Mouse (Mus musculus) limb, embryonic 14.5 days (tissue): ENCODE data around the gene Rtl5. TPM values are rescaled to one million over a fixed set of nuclear protein-coding genes. Genes with fewer than 3 reads are reported as not detected.
"Not testable (repeated sequence)": the region's sequence is repeated elsewhere in the genome, so short reads cannot be mapped to it uniquely, and the experiment has no call there.

Experiments used
- ATAC-seq: fragments of 200-750 bp; cut with Nextera tagmentation; 2 replicates; pipeline ENCODE4 v1.8.0; 2017; ENCODE audit warnings: low read depth, moderate number of reproducible peaks, moderate TSS enrichment; ENCODE audit not compliant: low FRiP score
- DNase-seq: peaks from one replicate; pipeline ENCODE4 v3.0.0-alpha.2; 2015; ENCODE audit warnings: low spot score
- H3K27ac ChIP-seq: fragments of 300-500 bp; sonication (generic); replicated peaks from 2 replicates; pipeline ENCODE4 v1.5.1; 2014; ENCODE audit warnings: low read depth, mild to moderate bottlenecking, low read length, moderate library complexity, mixed read lengths
- H3K27me3 ChIP-seq: fragments of 300-500 bp; sonication (generic); 2 replicates; pipeline ENCODE4 v1.6.1; 2014; ENCODE audit warnings: low read length, mixed read lengths; ENCODE audit not compliant: control insufficient read depth, insufficient read depth
- H3K36me3 ChIP-seq: fragments of 300-500 bp; sonication (generic); 2 replicates; pipeline ENCODE4 v1.6.1; 2014; ENCODE audit warnings: mild to moderate bottlenecking, low read length, moderate library complexity, mixed read lengths; ENCODE audit not compliant: control insufficient read depth, insufficient read depth
- H3K4me1 ChIP-seq: fragments of 300-500 bp; sonication (generic); 2 replicates; pipeline ENCODE4 v1.6.1; 2014; ENCODE audit warnings: antibody characterized with exemption, low read length, mixed read lengths; ENCODE audit not compliant: control insufficient read depth, insufficient read depth
- H3K4me2 ChIP-seq: fragments of 300-500 bp; sonication (generic); replicated peaks from 2 replicates; pipeline ENCODE4 v1.6.1; 2014; ENCODE audit warnings: low read depth, mild to moderate bottlenecking, low read length, moderate library complexity; ENCODE audit not compliant: severe bottlenecking
- H3K4me3 ChIP-seq: fragments of 300-500 bp; sonication (generic); replicated peaks from 2 replicates; pipeline ENCODE4 v1.5.1; 2014; ENCODE audit warnings: low read length
- H3K9ac ChIP-seq: fragments of 300-500 bp; sonication (generic); 2 replicates; pipeline ENCODE4 v1.6.1; 2014; ENCODE audit warnings: mild to moderate bottlenecking, low read depth, low read length, moderate library complexity; ENCODE audit not compliant: severe bottlenecking
- H3K9me3 ChIP-seq: fragments of 300-500 bp; sonication (generic); 2 replicates; pipeline ENCODE4 v1.6.1; 2016; ENCODE audit warnings: low read length; ENCODE audit not compliant: control insufficient read depth
- POLR2A ChIP-seq: fragments of 200-500 bp; IDR thresholded peaks from 2 replicates; pipeline ENCODE4 v1.8.0; 2012; ENCODE audit warnings: inconsistent platforms, mild to moderate bottlenecking, moderate library complexity, borderline replicate concordance; ENCODE audit not compliant: insufficient read depth, insufficient read length; ENCODE audit errors: extremely low read depth
- WGBS: fragments of 180-500 bp; shearing (Covaris S2); extraction: QIAGEN DNeasy Blood & Tissue Kit; methylation state at CpG from one replicate; pipeline ENCODE4 v1.1.7; 2014; 5-methylcytosine and 5-hydroxymethylcytosine counted together
- polyA plus RNA-seq, 2 experiments: library from polyadenylated mRNA; depleted of rRNA in 1 of 2; stranded (reverse) in 1 of 2; unstranded in 1 of 2; fragments of >200 nt; fragmentation: Nextera tagmentation in 1 of 2; extraction: Ambion mirVana in 1 of 2; gene quantifications; 2 replicates each; pipeline versions ENCODE4 v1.2.1 to v1.2.3; 2012 to 2014

Gene Rtl5
- polyA plus RNA-seq (2012; rRNA removed) = 24.8 and 28.8 TPM in 2 replicates
- polyA plus RNA-seq (2014; fragmentation: Nextera tagmentation; extraction: Ambion mirVana) = 1.1 and 1.6 TPM in 2 replicates

DNA sequence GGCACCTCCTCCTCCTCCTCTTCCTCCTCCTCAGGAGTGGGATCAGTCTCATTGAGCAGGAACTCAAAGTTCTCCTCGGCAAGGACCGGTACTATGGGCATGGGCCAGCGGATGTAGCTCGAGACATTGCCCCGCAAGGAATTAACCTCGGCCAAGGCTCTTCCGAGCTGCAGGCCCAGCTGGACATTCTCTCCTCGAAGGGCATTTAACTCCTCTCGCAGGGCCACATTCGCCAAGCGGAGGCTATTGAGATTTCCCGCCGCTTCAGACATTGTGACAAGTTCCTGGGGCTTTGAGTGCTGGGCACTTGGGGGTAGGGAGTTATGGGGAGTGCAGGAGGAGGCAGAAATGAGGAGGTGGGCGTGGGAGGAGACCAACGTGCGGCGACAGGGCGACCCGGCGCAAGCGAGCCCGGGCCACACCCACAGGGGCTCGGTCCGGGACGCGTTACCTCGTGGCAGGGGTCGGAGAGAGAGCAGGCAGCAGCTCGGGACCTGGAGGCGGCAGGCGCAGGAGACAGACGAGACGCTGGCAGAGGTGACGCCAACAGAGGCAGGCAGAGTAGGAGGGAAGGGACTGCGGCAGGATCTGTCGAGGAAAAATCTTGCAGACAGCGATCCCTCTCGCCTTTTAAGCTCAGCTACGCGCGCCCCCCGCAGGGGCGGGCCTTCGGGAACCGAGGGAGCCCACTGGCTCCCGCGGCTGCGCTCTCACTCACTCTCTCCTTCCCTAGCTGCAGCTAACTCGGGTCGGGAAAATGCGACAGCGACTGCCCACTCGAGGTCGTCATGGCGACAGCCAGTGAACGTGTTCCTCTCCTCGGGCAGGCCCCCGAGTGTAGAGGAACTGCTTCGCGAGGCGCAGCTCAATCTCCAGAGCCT lies at the start of gene Rtl5:
Rtl5 (minus strand) TSS at position 714 of the 881 bp plus-strand sequence.
- Histone ChIP-seq H3K27ac (peak within 1 kb of the TSS; percentile 71), H3K9ac (peak within 1 kb of the TSS; percentile 54), H3K4me1 (peaks cover 4% of the 10 kb centered on the region; the same call in 1 of the 2 replicates), H3K27me3 (no peaks in the 10 kb centered on the region; the same call in 1 of the 2 replicates), H3K4me3 (peak within 1 kb of the TSS; percentile 51), H3K36me3 (no peaks in the 10 kb centered on the region), H3K9me3 (no peaks in the 10 kb centered on the region), H3K4me2 (peak within 1 kb of the TSS; percentile 59)
- TF ChIP-seq POLR2A = no peak
- DNase-seq (peak; percentile 80), ATAC-seq (peak; percentile 91)
- WGBS = 27% methylated on average over 56 of the region's 61 CpGs

DNA sequence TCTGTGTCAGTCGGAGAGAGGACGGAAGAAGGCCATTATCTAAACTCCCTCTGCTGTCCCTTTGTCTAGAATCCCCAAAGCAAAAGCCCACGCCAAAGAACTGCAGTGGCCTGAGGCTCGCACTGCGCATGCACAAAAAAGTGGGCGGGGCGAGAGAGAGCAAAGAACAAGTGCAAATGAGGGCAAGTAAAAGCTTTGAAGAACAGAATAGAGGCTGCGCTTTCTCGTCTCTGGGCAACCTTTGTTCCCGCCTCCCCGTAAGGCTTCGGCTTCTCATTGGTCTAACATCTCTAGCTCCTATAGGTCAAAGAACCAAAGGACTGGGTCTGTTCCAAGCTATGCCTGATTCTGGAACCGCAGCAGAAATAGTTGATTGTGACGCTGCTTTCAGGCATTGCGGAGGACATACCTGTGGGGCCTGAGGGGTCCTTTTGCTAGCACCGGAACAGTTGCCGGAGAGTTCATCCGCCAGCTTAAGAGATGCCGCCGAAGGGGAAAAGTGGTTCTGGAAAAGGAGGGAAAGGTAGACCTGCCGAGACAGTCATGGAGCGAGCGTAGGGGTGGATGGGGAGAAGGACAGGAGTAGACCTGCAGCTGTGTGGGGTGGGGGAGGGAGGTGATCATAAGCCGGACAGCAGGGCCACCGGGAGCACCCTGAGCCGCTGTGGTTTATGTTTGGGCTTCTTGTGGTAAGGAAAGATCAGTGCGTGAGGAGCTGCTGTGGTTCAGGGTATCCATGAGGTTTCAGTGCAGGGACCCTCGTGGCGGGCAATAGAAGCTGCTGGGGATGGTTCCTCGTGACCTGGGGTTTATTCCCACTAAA lies 48.1 kb upstream of the Rtl5 start, which contains the start of gene Pin4:
Pin4 (plus strand) TSS at position 406 of the 823 bp plus-strand sequence.
- 0 out of 2 replicates have a peak, but pooled peaks have one; percentile 18 for TF ChIP-seq POLR2A
- H3K4me1 ChIP-seq = no peaks in the 10 kb centered on the region
- peak within 1 kb of the TSS; percentile 53 for H3K4me2 ChIP-seq
- no peaks in the 10 kb centered on the region for H3K9me3 ChIP-seq
- H3K27ac ChIP-seq = no peak within 1 kb of the TSS
- H3K27me3 ChIP-seq = no peaks in the 10 kb centered on the region
- H3K4me3 ChIP-seq = peak within 1 kb of the TSS; percentile 58
- H3K9ac ChIP-seq = peak within 1 kb of the TSS; percentile 66
- DNase-seq (peak; percentile 98), ATAC-seq (peak; percentile 100)
- WGBS = 20% methylated on average over 28 of the region's 30 CpGs
- H3K36me3 ChIP-seq = no peaks in the 10 kb centered on the region

DNA sequence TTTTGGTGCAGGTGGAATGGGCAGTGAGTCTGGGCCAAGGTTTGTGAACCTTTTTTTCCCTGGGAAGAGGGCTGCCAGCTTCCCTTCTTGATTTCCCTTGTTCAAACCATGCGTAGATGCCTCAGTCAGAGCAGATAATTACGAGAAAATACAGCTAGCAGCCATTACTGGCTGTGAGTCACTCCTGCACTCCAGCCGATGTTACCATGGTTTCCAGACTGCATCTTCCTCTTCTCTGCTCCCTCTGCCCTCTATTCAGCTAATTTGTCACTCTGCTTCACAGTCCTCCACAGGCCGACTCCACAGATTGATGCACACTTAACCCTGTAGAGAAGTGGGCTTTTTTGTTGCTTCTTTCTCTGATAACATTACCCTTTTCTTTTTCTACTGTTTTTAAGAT lies 44.6 kb upstream of the Rtl5 start:
- Histone ChIP-seq H3K4me1 (no peaks in the 10 kb centered on the region), H3K27ac (no peak overlapping the region), H3K9ac (no peak overlapping the region), H3K27me3 (no peaks in the 10 kb centered on the region), H3K36me3 (no peaks in the 10 kb centered on the region), H3K4me2 (no peak overlapping the region), H3K4me3 (no peak overlapping the region), H3K9me3 (no peaks in the 10 kb centered on the region)
- TF ChIP-seq POLR2A = no peak
- WGBS = 51% methylated on average over 4 of the region's 4 CpGs
- DNase-seq (no peak), ATAC-seq (no peak)

DNA sequence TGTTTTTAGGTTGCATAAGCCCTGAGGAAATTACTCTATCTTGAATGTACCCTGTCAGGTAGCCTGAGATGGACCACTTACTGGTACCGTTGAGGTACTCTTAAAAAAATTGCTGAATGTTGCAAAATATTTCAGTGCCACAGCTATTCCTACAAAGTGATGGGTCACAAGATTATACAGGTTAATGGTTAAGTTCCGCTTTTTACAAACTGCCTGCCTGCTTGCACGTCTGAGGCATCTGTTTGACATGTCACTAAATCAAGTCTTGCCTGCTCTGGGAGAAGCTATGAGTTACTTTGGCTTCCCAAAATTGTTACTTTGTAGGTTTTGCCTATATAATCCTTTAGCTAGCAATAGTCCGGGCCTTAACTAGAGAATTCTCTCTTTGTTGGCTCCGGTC lies 38.2 kb upstream of the Rtl5 start:
- not testable (repeated sequence) for H3K4me2 ChIP-seq, H3K4me1 ChIP-seq, DNase-seq, H3K9ac ChIP-seq, ATAC-seq, H3K4me3 ChIP-seq, H3K9me3 ChIP-seq, H3K27ac ChIP-seq, H3K36me3 ChIP-seq, H3K27me3 ChIP-seq
- 68% methylated on average over 5 of the region's 5 CpGs for WGBS

DNA sequence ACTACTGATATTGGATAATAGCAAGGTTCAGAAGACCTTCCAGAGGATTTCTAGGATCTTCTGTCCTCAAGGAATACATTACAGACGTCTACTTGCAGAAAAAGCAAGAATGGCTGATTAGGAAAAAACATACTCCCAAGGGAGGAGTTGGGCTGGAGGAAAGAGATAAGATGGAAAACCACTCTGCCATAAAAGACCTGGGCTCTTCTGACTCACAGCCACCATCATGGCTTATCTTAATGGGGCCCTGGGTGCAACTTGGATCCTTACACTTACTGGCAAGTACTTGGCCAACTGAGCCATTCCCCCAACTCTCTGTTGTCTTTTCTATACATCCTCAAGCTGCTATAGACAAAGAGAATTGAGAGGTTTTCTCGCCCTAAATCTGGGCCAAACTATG lies 32.7 kb upstream of the Rtl5 start:
- DNase-seq, H3K4me3 ChIP-seq, H3K4me2 ChIP-seq, ATAC-seq, H3K27ac ChIP-seq, H3K9ac ChIP-seq, H3K36me3 ChIP-seq, H3K4me1 ChIP-seq, H3K27me3 ChIP-seq, H3K9me3 ChIP-seq: not testable (repeated sequence)
- 60% methylated on average over 2 of the region's 2 CpGs for WGBS
